Mouse (Mus musculus): ENCODE data around the gene Stum. TPM values are rescaled to one million over a fixed set of nuclear protein-coding genes. Genes with fewer than 3 reads are reported as not detected.
A peak's percentile ranks its signal among the peaks of the same experiment; 100 is the strongest.

The Stum gene
- polyA plus RNA-seq, 1 experiment from 2014 or later = 1.0 TPM

- Histone ChIP-seq H3K4me3 (ENCODE audit: low read depth, low read length) (no peak overlapping the region), H3K9ac (ENCODE audit: low read depth, low read length) (no peak overlapping the region), H3K36me3 (ENCODE audit: control insufficient read depth, insufficient read depth, low read length) (no peaks in the 10 kb centered on the region), H3K27me3 (ENCODE audit: control insufficient read depth, insufficient read depth, low read length) (peaks cover 14% of the 10 kb centered on the region), H3K9me3 (ENCODE audit: control insufficient read depth, low read length) (no peaks in the 10 kb centered on the region), H3K4me1 (replicated peaks; ENCODE audit: control insufficient read depth, insufficient read depth, low read length) (peaks cover 11% of the 10 kb centered on the region), H3K4me2 (replicated peaks; ENCODE audit: low read depth, low read length) (no peak overlapping the region; the same call in 1 of the 2 replicates), H3K27ac (ENCODE audit: low read depth, low read length) (no peak overlapping the region)
- ATAC-seq (ENCODE audit: low FRiP score) = no peak
- DNase-seq (ENCODE audit: low spot score) = peak; percentile 25
- 3% methylated on average over 10 of the region's 10 CpGs for WGBS
Measured at GRCm38 (mm10) chr1:180481956-180482355, 1.3 kb downstream of the Stum start.

- Histone ChIP-seq H3K36me3 (ENCODE audit: control insufficient read depth, insufficient read depth, low read length) (no peaks in the 10 kb centered on the region), H3K4me1 (replicated peaks; ENCODE audit: control insufficient read depth, insufficient read depth, low read length) (peaks cover 11% of the 10 kb centered on the region), H3K4me3 (ENCODE audit: low read depth, low read length) (no peak overlapping the region), H3K27me3 (ENCODE audit: control insufficient read depth, insufficient read depth, low read length) (peaks cover 14% of the 10 kb centered on the region), H3K9ac (ENCODE audit: low read depth, low read length) (no peak overlapping the region), H3K4me2 (replicated peaks; ENCODE audit: low read depth, low read length) (no peak overlapping the region), H3K9me3 (ENCODE audit: control insufficient read depth, low read length) (no peaks in the 10 kb centered on the region), H3K27ac (ENCODE audit: low read depth, low read length) (no peak overlapping the region)
- no peak for ATAC-seq (ENCODE audit: low FRiP score)
- DNase-seq (ENCODE audit: low spot score) = no peak
- WGBS = 37% methylated on average over 8 of the region's 8 CpGs
Measured at GRCm38 (mm10) chr1:180481331-180481730, 2.0 kb downstream of the Stum start.

GRCm38 (mm10) chr1:180480325-180480724, 3.0 kb downstream of the Stum start:
- no peaks in the 10 kb centered on the region for H3K36me3 ChIP-seq (ENCODE audit: control insufficient read depth, insufficient read depth, low read length)
- DNase-seq (ENCODE audit: low spot score) (no peak), ATAC-seq (ENCODE audit: low FRiP score) (no peak)
- H3K27me3 ChIP-seq (ENCODE audit: control insufficient read depth, insufficient read depth, low read length) = peaks cover 14% of the 10 kb centered on the region
- H3K27ac ChIP-seq (ENCODE audit: low read depth, low read length) = no peak overlapping the region
- H3K4me1 ChIP-seq (replicated peaks; ENCODE audit: control insufficient read depth, insufficient read depth, low read length) = peaks cover 11% of the 10 kb centered on the region
- no peak overlapping the region for H3K4me3 ChIP-seq (ENCODE audit: low read depth, low read length)
- no peaks in the 10 kb centered on the region for H3K9me3 ChIP-seq (ENCODE audit: control insufficient read depth, low read length)
- H3K4me2 ChIP-seq (replicated peaks; ENCODE audit: low read depth, low read length) = no peak overlapping the region
- H3K9ac ChIP-seq (ENCODE audit: low read depth, low read length) = no peak overlapping the region
- 44% methylated on average over 6 of the region's 6 CpGs for WGBS

GRCm38 (mm10) chr1:180473566-180473965, 9.7 kb downstream of the Stum start:
- H3K36me3 ChIP-seq (ENCODE audit: control insufficient read depth, insufficient read depth, low read length) = no peaks in the 10 kb centered on the region
- no peak for DNase-seq (ENCODE audit: low spot score)
- no peaks in the 10 kb centered on the region for H3K9me3 ChIP-seq (ENCODE audit: control insufficient read depth, low read length)

GRCm38 (mm10) chr1:180468004-180468403, 15.3 kb downstream of the Stum start:
- H3K4me2 ChIP-seq (replicated peaks; ENCODE audit: low read depth, low read length) = no peak overlapping the region
- no peak overlapping the region for H3K27ac ChIP-seq (ENCODE audit: low read depth, low read length)
- H3K4me1 ChIP-seq (replicated peaks; ENCODE audit: control insufficient read depth, insufficient read depth, low read length) = no peaks in the 10 kb centered on the region
- no peaks in the 10 kb centered on the region for H3K36me3 ChIP-seq (ENCODE audit: control insufficient read depth, insufficient read depth, low read length)
- no peak overlapping the region for H3K4me3 ChIP-seq (ENCODE audit: low read depth, low read length)
- no peaks in the 10 kb centered on the region for H3K9me3 ChIP-seq (ENCODE audit: control insufficient read depth, low read length)
- 93% methylated on average over 4 of the region's 4 CpGs for WGBS
- no peak overlapping the region for H3K9ac ChIP-seq (ENCODE audit: low read depth, low read length)
- no peak for DNase-seq (ENCODE audit: low spot score)
- ATAC-seq (ENCODE audit: low FRiP score) = no peak
- no peaks in the 10 kb centered on the region for H3K27me3 ChIP-seq (ENCODE audit: control insufficient read depth, insufficient read depth, low read length)

More at GRCm38 (mm10) chr1:180473566-180473965, 9.7 kb downstream of the Stum start:
- Histone ChIP-seq H3K9ac (ENCODE audit: low read depth, low read length) (no peak overlapping the region), H3K4me1 (replicated peaks; ENCODE audit: control insufficient read depth, insufficient read depth, low read length) (no peaks in the 10 kb centered on the region), H3K27me3 (ENCODE audit: control insufficient read depth, insufficient read depth, low read length) (no peaks in the 10 kb centered on the region), H3K4me3 (ENCODE audit: low read depth, low read length) (no peak overlapping the region), H3K27ac (ENCODE audit: low read depth, low read length) (no peak overlapping the region), H3K4me2 (replicated peaks; ENCODE audit: low read depth, low read length) (no peak overlapping the region)
- no peak for ATAC-seq (ENCODE audit: low FRiP score)

GRCm38 (mm10) chr1:180465620-180466019, 17.7 kb downstream of the Stum start:
- no peaks in the 10 kb centered on the region for H3K9me3 ChIP-seq (ENCODE audit: control insufficient read depth, low read length)
- H3K4me1 ChIP-seq (replicated peaks; ENCODE audit: control insufficient read depth, insufficient read depth, low read length) = no peaks in the 10 kb centered on the region
- no peak overlapping the region for H3K27ac ChIP-seq (ENCODE audit: low read depth, low read length)
- WGBS = 55% methylated on average over 5 of the region's 5 CpGs
- no peak overlapping the region for H3K9ac ChIP-seq (ENCODE audit: low read depth, low read length)
- H3K27me3 ChIP-seq (ENCODE audit: control insufficient read depth, insufficient read depth, low read length) = no peaks in the 10 kb centered on the region
- ATAC-seq (ENCODE audit: low FRiP score) = no peak
- no peak for DNase-seq (ENCODE audit: low spot score)
- H3K4me3 ChIP-seq (ENCODE audit: low read depth, low read length) = no peak overlapping the region
- no peaks in the 10 kb centered on the region for H3K36me3 ChIP-seq (ENCODE audit: control insufficient read depth, insufficient read depth, low read length)
- H3K4me2 ChIP-seq (replicated peaks; ENCODE audit: low read depth, low read length) = no peak overlapping the region

- Histone ChIP-seq H3K9ac (ENCODE audit: low read depth, low read length) (no peak overlapping the region), H3K4me3 (ENCODE audit: low read depth, low read length) (no peak overlapping the region), H3K36me3 (ENCODE audit: control insufficient read depth, insufficient read depth, low read length) (no peaks in the 10 kb centered on the region), H3K4me2 (replicated peaks; ENCODE audit: low read depth, low read length) (no peak overlapping the region), H3K4me1 (replicated peaks; ENCODE audit: control insufficient read depth, insufficient read depth, low read length) (no peaks in the 10 kb centered on the region), H3K27me3 (ENCODE audit: control insufficient read depth, insufficient read depth, low read length) (no peaks in the 10 kb centered on the region), H3K27ac (ENCODE audit: low read depth, low read length) (no peak overlapping the region), H3K9me3 (ENCODE audit: control insufficient read depth, low read length) (no peaks in the 10 kb centered on the region)
- 74% methylated on average over 5 of the region's 5 CpGs for WGBS
- no peak for DNase-seq (ENCODE audit: low spot score)
- no peak for ATAC-seq (ENCODE audit: low FRiP score)
Measured at GRCm38 (mm10) chr1:180464357-180464756, 18.9 kb downstream of the Stum start.

GRCm38 (mm10) chr1:180462983-180463475, 20.3 kb downstream of the Stum start:
- ATAC-seq (ENCODE audit: low FRiP score) (no peak), DNase-seq (ENCODE audit: low spot score) (no peak)
- no peaks in the 10 kb centered on the region for H3K27me3 ChIP-seq (ENCODE audit: control insufficient read depth, insufficient read depth, low read length)
- 0 out of 2 replicates have a peak, but pooled peaks cover 3% of the 10 kb centered on the region for H3K4me1 ChIP-seq (replicated peaks; ENCODE audit: control insufficient read depth, insufficient read depth, low read length)
- H3K9ac ChIP-seq (ENCODE audit: low read depth, low read length) = no peak overlapping the region
- H3K27ac ChIP-seq (ENCODE audit: low read depth, low read length) = no peak overlapping the region
- no peaks in the 10 kb centered on the region for H3K9me3 ChIP-seq (ENCODE audit: control insufficient read depth, low read length)
- no peak overlapping the region for H3K4me3 ChIP-seq (ENCODE audit: low read depth, low read length)
- no peaks in the 10 kb centered on the region for H3K36me3 ChIP-seq (ENCODE audit: control insufficient read depth, insufficient read depth, low read length)
- WGBS = 81% methylated on average over 5 of the region's 5 CpGs
- H3K4me2 ChIP-seq (replicated peaks; ENCODE audit: low read depth, low read length) = no peak overlapping the region

- H3K4me2 ChIP-seq (replicated peaks; ENCODE audit: low read depth, low read length) = no peak overlapping the region
- WGBS = 90% methylated on average over 5 of the region's 5 CpGs
- H3K4me1 ChIP-seq (replicated peaks; ENCODE audit: control insufficient read depth, insufficient read depth, low read length) = 0 out of 2 replicates have a peak, but pooled peaks cover 4% of the 10 kb centered on the region
- no peaks in the 10 kb centered on the region for H3K9me3 ChIP-seq (ENCODE audit: control insufficient read depth, low read length)
- H3K27me3 ChIP-seq (ENCODE audit: control insufficient read depth, insufficient read depth, low read length) = no peaks in the 10 kb centered on the region
- no peak for DNase-seq (ENCODE audit: low spot score)
- H3K4me3 ChIP-seq (ENCODE audit: low read depth, low read length) = no peak overlapping the region
- H3K9ac ChIP-seq (ENCODE audit: low read depth, low read length) = no peak overlapping the region
- no peak overlapping the region for H3K27ac ChIP-seq (ENCODE audit: low read depth, low read length)
- H3K36me3 ChIP-seq (ENCODE audit: control insufficient read depth, insufficient read depth, low read length) = no peaks in the 10 kb centered on the region
- ATAC-seq (ENCODE audit: low FRiP score) = no peak
Measured at GRCm38 (mm10) chr1:180462396-180462795, 20.9 kb downstream of the Stum start.

Measured in hindbrain, embryonic 11.5 days (tissue).